Mouse (Mus musculus) limb, embryonic 12.5 days (tissue): Measurements from ENCODE around the gene Gm973. TPM values are rescaled to one million over a fixed set of nuclear protein-coding genes. Genes with fewer than 3 reads are reported as not detected.

Experiments used
- ATAC-seq: fragments of 200-750 bp; cut with Nextera tagmentation; 2 replicates; pipeline ENCODE4 v1.8.0; 2017; ENCODE audit warnings: low read depth, moderate TSS enrichment; ENCODE audit not compliant: insufficient number of reproducible peaks, insufficient read depth, low FRiP score, low TSS enrichment
- H3K27ac ChIP-seq: fragments of 300-500 bp; sonication (generic); 2 replicates; pipeline ENCODE4 v1.5.1; 2016; ENCODE audit warnings: mild to moderate bottlenecking, moderate library complexity
- H3K27me3 ChIP-seq: fragments of 300-500 bp; sonication (generic); 2 replicates; pipeline ENCODE4 v1.6.1; 2016; ENCODE audit warnings: mild to moderate bottlenecking, moderate library complexity
- H3K36me3 ChIP-seq: fragments of 300-500 bp; sonication (generic); 2 replicates; pipeline ENCODE4 v1.6.1; 2016; ENCODE audit warnings: mild to moderate bottlenecking, moderate library complexity
- H3K4me1 ChIP-seq: fragments of 300-500 bp; sonication (generic); replicated peaks from 2 replicates; pipeline ENCODE4 v1.6.1; 2016
- H3K4me2 ChIP-seq: fragments of 300-500 bp; sonication (generic); 2 replicates; pipeline ENCODE4 v1.6.1; 2016; ENCODE audit warnings: mild to moderate bottlenecking, moderate library complexity
- H3K4me3 ChIP-seq: fragments of 300-500 bp; sonication (generic); replicated peaks from 2 replicates; pipeline ENCODE4 v1.5.1; 2016; ENCODE audit warnings: mild to moderate bottlenecking
- H3K9ac ChIP-seq: fragments of 300-500 bp; sonication (generic); replicated peaks from 2 replicates; pipeline ENCODE4 v1.6.1; 2016; ENCODE audit warnings: mild to moderate bottlenecking, moderate library complexity
- H3K9me3 ChIP-seq: fragments of 300-500 bp; sonication (generic); 2 replicates; pipeline ENCODE4 v1.6.1; 2016; ENCODE audit warnings: mild to moderate bottlenecking, moderate library complexity
- WGBS: fragments of 180-500 bp; shearing (Covaris S2); methylation state at CpG from one replicate; pipeline ENCODE4 v1.1.7; 2016; 5-methylcytosine and 5-hydroxymethylcytosine counted together
- polyA plus RNA-seq: library from polyadenylated mRNA; unstranded; fragments of >200 nt; fragmentation: Nextera tagmentation; extraction: Ambion mirVana; gene quantifications from 2 replicates; pipeline ENCODE4 v1.2.1, GENCODE M21; 2016

Gene Gm973
- polyA plus RNA-seq, 1 experiment from 2014 or later = 1.1 TPM

- no peaks in the 10 kb centered on the region for H3K9me3 ChIP-seq
- H3K4me3 ChIP-seq = no peak overlapping the region
- no peak overlapping the region for H3K27ac ChIP-seq
- ATAC-seq = no peak
- H3K9ac ChIP-seq = no peak overlapping the region
- peaks cover 21% of the 10 kb centered on the region for H3K4me1 ChIP-seq
- no peak overlapping the region for H3K4me2 ChIP-seq
- no peaks in the 10 kb centered on the region for H3K27me3 ChIP-seq
- WGBS = 85% methylated on average over 3 of the region's 3 CpGs
- H3K36me3 ChIP-seq = no peaks in the 10 kb centered on the region
These were observed 55.4 kb downstream of the Gm973 start for GRCm38 (mm10) chr1:59571502-59571901.

DNA sequence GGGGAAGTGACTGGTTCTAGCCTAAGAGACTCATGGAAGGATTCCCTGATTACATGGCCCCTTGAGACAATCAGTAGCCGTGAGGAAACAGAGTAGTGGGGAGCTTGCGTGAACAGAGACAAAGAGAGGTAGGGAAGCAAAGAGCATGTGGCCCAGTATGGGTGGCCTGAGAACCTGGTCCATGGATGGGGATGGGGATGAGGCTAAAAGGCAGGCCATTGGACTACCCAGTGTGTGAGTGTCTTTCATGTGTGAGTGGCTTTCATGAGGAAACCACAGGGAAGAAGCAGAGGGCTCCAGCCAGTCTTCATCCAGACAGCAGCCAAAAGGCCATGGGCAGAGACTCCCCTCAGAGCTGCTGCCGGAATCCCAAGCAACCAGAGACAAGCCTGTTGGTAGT, 57.8 kb downstream of the Gm973 start:
- H3K36me3 ChIP-seq = no peaks in the 10 kb centered on the region
- no peak overlapping the region for H3K4me2 ChIP-seq
- no peaks in the 10 kb centered on the region for H3K9me3 ChIP-seq
- H3K9ac ChIP-seq = no peak overlapping the region
- peaks cover 17% of the 10 kb centered on the region for H3K4me1 ChIP-seq
- H3K27me3 ChIP-seq = no peaks in the 10 kb centered on the region
- H3K4me3 ChIP-seq = no peak overlapping the region
- WGBS = 79% methylated on average over 3 of the region's 3 CpGs
- ATAC-seq = no peak
- no peak overlapping the region for H3K27ac ChIP-seq

GRCm38 (mm10) chr1:59574262-59575187, 58.5 kb downstream of the Gm973 start:
- WGBS = 46% methylated on average over 21 of the region's 21 CpGs
- Histone ChIP-seq H3K27ac (no peak overlapping the region), H3K36me3 (no peaks in the 10 kb centered on the region), H3K4me2 (peak overlapping the region; percentile 44), H3K4me1 (peaks cover 17% of the 10 kb centered on the region), H3K9ac (0 out of 2 replicates have a peak overlapping the region, but pooled peaks have one; percentile 23), H3K9me3 (no peaks in the 10 kb centered on the region), H3K27me3 (no peaks in the 10 kb centered on the region), H3K4me3 (peak overlapping the region; percentile 16; the same call in 1 of the 2 replicates)
- ATAC-seq = no peak

- ATAC-seq = no peak
- H3K27ac ChIP-seq = no peak overlapping the region
- no peak overlapping the region for H3K4me2 ChIP-seq
- H3K36me3 ChIP-seq = no peaks in the 10 kb centered on the region
- peaks cover 3% of the 10 kb centered on the region; the same call in 1 of the 2 replicates for H3K27me3 ChIP-seq
- H3K4me1 ChIP-seq = peaks cover 18% of the 10 kb centered on the region
- no peak overlapping the region for H3K9ac ChIP-seq
- no peaks in the 10 kb centered on the region for H3K9me3 ChIP-seq
- WGBS = 44% methylated on average over 4 of the region's 4 CpGs
- no peak overlapping the region for H3K4me3 ChIP-seq
These were observed 62.7 kb downstream of the Gm973 start for GRCm38 (mm10) chr1:59578770-59579169.

DNA sequence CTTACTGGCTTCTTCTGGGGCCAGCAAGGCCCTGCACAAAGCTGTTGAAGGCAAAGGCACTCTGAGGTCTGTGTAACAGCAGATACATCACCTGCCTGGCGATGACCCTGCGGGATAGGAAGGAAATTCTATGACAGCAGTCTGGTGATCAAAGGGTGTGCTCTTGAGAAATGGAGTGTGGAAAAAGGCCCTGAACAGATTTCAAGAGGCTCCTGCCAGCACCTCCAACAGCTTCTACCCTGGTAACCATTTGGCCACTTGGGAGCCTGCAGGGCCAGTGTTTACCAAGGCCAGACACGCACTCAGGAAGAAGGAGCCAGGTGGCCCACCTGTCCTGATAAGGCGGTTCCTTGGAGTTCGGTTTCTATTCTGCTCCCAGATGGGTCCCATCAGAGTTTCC, 63.3 kb downstream of the Gm973 start:
- no peak for ATAC-seq
- WGBS = 38% methylated on average over 5 of the region's 5 CpGs
- H3K4me2 ChIP-seq = no peak overlapping the region

DNA sequence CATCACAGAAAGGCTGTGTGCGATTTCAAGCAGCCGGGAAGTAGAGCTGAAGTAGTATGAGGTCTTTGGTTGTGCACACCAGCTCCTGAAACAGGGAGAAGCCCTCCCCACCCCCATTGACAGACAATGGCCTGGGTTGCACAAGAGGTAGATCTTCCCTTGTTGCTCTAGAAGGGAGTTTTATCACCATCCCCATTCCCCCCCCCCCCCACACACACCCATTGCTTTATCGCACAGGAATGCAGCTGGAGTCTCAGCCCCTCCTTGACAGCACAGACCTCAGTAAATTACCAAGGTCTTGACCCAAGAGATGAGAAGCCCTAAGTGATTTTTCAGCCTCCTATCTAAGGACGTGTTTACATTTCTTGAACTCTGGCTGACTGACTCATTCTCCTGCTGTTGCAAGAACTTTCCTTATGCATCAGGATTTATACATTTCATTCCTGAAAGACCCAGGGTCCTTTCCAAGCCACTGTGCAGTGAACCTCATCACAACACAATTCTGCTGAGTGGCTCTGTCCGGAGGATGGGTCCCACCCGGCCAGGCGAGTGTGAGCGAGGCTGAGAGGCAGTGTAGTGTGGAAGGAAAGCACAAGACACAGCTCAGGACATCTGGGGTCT, 64.2 kb downstream of the Gm973 start:
- Histone ChIP-seq H3K9me3 (no peaks in the 10 kb centered on the region), H3K4me3 (no peak overlapping the region), H3K9ac (no peak overlapping the region), H3K4me2 (no peak overlapping the region), H3K36me3 (no peaks in the 10 kb centered on the region), H3K27ac (no peak overlapping the region), H3K4me1 (peaks cover 25% of the 10 kb centered on the region), H3K27me3 (peaks cover 3% of the 10 kb centered on the region; the same call in 1 of the 2 replicates)
- WGBS = 43% methylated on average over 8 of the region's 8 CpGs
- no peak for ATAC-seq

More for the DNA sequence above, 63.3 kb downstream of the Gm973 start:
- H3K9ac ChIP-seq = no peak overlapping the region
- peaks cover 3% of the 10 kb centered on the region; the same call in 1 of the 2 replicates for H3K27me3 ChIP-seq
- no peaks in the 10 kb centered on the region for H3K36me3 ChIP-seq
- H3K27ac ChIP-seq = no peak overlapping the region
- H3K9me3 ChIP-seq = no peaks in the 10 kb centered on the region
- peaks cover 22% of the 10 kb centered on the region for H3K4me1 ChIP-seq
- no peak overlapping the region for H3K4me3 ChIP-seq

DNA sequence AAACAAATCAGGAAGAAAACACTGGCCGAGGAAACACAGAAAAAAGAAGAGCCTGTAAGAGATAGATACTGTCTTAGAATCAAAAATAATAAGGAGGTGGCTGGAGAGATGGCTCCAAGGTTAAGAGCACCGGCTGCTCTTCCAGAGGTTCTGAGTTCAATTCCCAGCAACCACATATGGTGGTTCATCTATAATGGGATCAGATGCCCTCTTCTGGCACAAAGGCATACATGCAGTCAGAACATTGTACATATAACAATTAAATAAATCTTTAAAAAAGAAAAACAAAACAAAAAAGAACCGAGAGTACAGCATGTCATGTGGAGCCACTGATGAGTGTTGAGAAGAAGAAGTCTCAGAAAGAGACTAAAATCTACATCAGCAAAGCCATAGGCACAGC, 64.8 kb downstream of the Gm973 start:
- ATAC-seq = no peak
- Histone ChIP-seq H3K9me3 (no peaks in the 10 kb centered on the region), H3K4me1 (peaks cover 29% of the 10 kb centered on the region), H3K27ac (no peak overlapping the region), H3K4me2 (no peak overlapping the region), H3K9ac (no peak overlapping the region), H3K27me3 (peaks cover 3% of the 10 kb centered on the region; the same call in 1 of the 2 replicates), H3K4me3 (no peak overlapping the region), H3K36me3 (no peaks in the 10 kb centered on the region)
- 85% methylated on average over 3 of the region's 3 CpGs for WGBS

DNA sequence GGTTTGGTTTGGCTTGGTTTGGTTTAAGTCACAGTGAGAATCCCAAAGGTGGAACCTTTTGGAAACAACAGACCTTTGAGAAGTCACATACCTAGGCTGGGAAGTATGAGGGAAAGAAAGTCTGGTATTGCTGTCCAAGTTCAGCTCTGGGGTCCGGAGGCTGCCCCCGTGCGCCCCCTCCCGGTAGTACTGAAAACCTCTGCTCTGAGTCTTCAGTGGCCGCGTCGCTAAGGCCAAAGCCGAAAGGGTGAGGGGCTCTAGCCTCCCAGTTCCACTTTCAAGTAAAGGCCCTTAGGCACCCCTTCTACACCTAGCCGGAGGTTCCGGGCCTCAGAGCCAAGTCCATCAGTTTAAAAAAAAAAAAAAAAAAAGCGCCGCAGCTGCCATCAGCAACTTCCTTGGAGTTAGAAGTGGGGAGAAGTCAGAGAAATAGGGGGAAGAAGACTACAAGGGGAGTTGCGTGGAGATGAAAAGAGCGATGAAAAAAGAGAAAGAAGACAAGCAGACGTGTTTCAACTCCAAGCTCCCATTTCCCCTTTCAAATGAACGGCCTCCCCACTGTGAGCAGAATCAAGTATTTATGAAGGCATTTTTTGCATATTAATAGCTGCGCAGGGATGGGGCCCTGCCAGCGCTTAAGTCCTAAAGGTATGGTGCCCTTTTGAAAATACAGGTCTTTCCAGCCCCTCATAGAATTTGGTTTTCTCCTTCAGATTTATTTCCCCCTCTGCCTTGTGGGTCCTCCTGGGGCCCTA, 68.8 kb downstream of the Gm973 start:
- Histone ChIP-seq H3K4me3 (0 out of 2 replicates have a peak overlapping the region, but pooled peaks have one; percentile 4), H3K4me1 (peaks cover 33% of the 10 kb centered on the region), H3K27me3 (peaks cover 3% of the 10 kb centered on the region; the same call in 1 of the 2 replicates), H3K9me3 (no peaks in the 10 kb centered on the region), H3K36me3 (no peaks in the 10 kb centered on the region), H3K9ac (no peak overlapping the region), H3K27ac (peak overlapping the region; percentile 53; the same call in 1 of the 2 replicates), H3K4me2 (peak overlapping the region; percentile 44)
- WGBS = 9% methylated on average over 18 of the region's 18 CpGs
- ATAC-seq = no peak

- no peaks in the 10 kb centered on the region for H3K36me3 ChIP-seq
These were observed 73.2 kb downstream of the Gm973 start for GRCm38 (mm10) chr1:59589271-59589670.

GRCm38 (mm10) chr1:59592359-59592758, 76.3 kb downstream of the Gm973 start:
- H3K4me1 ChIP-seq = peaks cover 33% of the 10 kb centered on the region
- H3K4me2 ChIP-seq = peak overlapping the region; percentile 39
- no peaks in the 10 kb centered on the region for H3K9me3 ChIP-seq
- no peak for ATAC-seq
- no peak overlapping the region for H3K9ac ChIP-seq
- H3K36me3 ChIP-seq = no peaks in the 10 kb centered on the region
- peaks cover 32% of the 10 kb centered on the region for H3K27me3 ChIP-seq
- WGBS = 6% methylated on average over 10 of the region's 10 CpGs
- H3K4me3 ChIP-seq = no peak overlapping the region
- H3K27ac ChIP-seq = no peak overlapping the region

More at GRCm38 (mm10) chr1:59589271-59589670, 73.2 kb downstream of the Gm973 start:
- ATAC-seq = no peak
- Histone ChIP-seq H3K27me3 (peaks cover 32% of the 10 kb centered on the region), H3K4me1 (peaks cover 38% of the 10 kb centered on the region), H3K9ac (no peak overlapping the region), H3K4me2 (no peak overlapping the region), H3K27ac (no peak overlapping the region), H3K9me3 (no peaks in the 10 kb centered on the region), H3K4me3 (no peak overlapping the region)
- WGBS = 64% methylated on average over 1 of the region's 1 CpGs

GRCm38 (mm10) chr1:59592876-59593275, 76.8 kb downstream of the Gm973 start:
- no peak overlapping the region for H3K4me3 ChIP-seq

More at GRCm38 (mm10) chr1:59592876-59593275, 76.8 kb downstream of the Gm973 start:
- 29% methylated on average over 12 of the region's 12 CpGs for whole genome bisulfite sequencing
- H3K9ac ChIP-seq = no peak overlapping the region
- peaks cover 36% of the 10 kb centered on the region for H3K27me3 ChIP-seq
- no peaks in the 10 kb centered on the region for H3K36me3 ChIP-seq
- peaks cover 33% of the 10 kb centered on the region for H3K4me1 ChIP-seq
- H3K9me3 ChIP-seq = no peaks in the 10 kb centered on the region
- H3K27ac ChIP-seq = no peak overlapping the region
- ATAC-seq = no peak
- H3K4me2 ChIP-seq = peak overlapping the region; percentile 39
